Mouse (Mus musculus): ENCODE data around the gene Inhba.

Gene Inhba

DNA sequence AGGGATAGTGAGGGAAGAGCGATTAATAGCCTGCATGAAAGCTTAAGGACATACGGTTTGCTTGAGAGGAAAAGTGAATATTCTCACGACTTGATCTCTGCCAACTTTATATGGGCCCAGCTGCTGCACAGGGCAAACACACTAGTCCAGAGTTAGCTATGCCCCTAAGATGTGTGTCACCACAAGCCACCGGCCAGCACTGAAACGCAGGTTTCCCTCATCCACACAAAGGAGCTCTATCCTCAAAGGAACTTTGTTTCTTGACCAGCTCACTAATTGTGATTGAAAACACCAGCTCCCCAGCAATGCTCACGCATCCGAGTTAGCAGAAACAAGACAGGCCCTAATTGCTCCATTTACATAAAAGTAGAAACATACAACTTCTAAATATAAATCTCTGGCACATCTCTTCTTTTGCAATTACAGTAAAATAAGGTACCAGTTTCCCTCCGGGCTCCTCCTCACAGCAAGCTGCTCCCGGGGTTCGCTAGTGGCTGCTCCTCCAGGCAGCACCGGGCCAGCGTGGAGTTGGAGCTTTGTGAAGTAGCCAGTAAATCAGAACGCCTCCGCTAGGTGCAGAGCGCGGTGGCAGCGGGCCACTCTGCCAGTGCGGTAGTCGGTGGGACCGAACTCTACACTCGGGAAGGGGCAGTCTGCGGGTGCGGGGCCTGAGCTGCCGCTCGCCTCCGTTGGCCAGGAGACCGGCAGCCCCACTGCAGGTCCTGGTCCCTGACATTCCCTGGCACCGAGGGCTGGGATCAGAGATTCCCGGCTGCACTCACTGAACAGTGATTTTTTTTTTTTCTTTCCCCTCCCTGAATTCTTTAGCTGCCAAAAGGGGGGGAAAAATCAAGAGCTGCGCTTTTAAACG lies at the start of gene Inhba:
TSS of gene Inhba (plus strand) at position 480 of the 871 bp plus-strand sequence.
- no peak for DNase-seq (ENCODE audit: low read depth, low spot score)

GRCm38 (mm10) chr13:15976584-15976983 lies 35.1 kb upstream of the Inhba start:
- DNase-seq (ENCODE audit: low read depth, low spot score): no peak

DNA sequence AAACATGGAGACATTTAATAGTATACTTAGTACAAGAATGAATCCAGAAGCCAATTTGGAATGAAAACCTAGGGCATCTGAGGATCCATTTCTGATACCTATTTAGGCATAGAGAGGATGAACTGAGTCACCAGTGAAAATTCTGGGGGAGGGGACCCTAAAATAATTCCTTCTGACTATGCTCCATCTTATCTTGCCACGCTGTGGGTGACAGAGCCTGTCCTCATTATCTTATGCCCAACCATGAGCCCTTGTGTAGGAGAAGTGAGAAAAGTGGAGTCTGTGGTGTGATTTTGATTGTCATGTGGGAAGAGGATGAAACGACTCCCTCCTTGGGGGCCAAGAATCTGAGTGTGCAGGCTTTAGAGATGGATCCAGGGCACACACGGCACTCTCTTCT lies 32.1 kb upstream of the Inhba start:
- DNase-seq (ENCODE audit: low read depth, low spot score): no peak

DNA sequence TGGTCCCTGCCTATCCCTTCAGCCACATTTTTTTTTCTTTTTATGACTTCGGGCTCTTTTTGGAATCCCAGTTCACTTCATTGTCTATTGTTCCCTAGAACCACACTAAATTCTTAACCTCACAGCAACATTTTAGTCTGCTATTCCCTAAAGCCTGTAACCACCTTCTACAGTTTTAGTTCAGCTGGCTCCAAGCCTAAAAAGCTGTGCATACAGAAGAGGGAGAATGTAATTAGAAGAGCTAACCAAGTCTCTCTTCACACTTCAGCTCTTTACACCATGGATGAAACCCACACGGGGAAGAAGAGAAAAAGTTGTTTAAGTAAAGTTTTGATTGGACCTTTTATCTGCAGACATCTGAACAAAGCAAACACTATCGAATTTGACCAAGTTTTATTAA lies 29.6 kb upstream of the Inhba start:
- no peak for DNase-seq (ENCODE audit: low read depth, low spot score)

DNA sequence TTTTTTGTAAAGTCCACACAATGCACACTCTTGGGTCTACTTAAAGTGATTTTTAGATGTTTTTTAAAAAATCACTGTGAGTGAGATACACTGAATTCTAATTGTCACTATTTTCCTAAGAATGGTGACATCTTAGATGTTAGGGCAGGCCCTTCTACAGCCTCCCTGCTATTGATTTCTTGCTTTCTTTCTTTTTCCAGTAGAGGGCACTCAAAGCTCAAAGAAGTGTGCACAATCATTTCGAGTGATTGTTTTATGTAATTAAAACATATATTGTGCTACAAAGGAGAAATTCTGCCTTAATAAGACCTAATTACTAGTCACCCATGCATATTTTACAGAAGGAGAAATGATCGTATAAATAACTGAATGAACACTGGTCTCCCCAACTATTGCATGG lies 25.9 kb upstream of the Inhba start:
- DNase-seq (ENCODE audit: low read depth, low spot score): no peak

DNA sequence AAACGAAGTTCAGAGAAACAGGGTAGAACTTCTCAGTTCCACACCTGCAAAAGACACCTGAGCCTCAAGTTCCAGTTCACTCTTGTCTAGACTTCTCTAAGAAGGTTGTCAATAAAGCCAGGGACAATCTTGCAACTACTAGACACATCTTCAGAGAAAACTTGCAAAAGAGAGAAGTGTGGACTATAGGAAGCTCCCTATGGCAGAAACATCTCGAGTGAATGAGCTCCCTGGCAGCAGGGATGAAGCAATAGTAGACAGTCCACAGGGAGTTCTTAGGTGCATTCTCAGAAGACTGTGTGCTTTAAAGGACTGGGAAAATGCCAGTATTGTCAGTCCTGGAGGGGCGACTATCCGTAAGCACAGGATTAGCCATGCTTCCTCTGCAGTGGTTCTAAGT lies 25.5 kb upstream of the Inhba start:
- no peak for DNase-seq (ENCODE audit: low read depth, low spot score)

GRCm38 (mm10) chr13:15995314-15995713 lies 16.3 kb upstream of the Inhba start:
- no peak for DNase-seq (ENCODE audit: low read depth, low spot score)

- no peak for DNase-seq (ENCODE audit: low read depth, low spot score)
Observed at GRCm38 (mm10) chr13:16005517-16005916, 6.1 kb upstream of the Inhba start.

DNA sequence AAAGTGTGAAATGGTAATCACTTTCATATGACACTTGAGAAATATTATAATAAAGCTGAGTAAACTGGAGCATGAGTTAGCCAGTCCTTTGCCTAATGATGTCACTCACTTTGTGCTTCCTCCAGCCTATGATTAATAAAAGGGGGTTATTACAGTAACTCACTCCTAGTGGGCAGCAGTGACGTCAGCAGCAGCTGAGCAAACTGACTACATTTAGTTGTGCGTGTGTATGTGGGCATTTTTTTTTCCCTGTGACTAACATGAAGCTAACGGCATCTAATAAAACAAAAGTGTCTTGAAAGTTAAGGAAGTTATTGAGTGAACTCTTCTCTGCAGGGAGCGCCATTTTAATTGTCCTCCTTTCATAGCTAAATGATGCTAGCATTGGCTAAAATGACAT lies 3.9 kb upstream of the Inhba start:
- no peak for DNase-seq (ENCODE audit: low read depth, low spot score)

DNA sequence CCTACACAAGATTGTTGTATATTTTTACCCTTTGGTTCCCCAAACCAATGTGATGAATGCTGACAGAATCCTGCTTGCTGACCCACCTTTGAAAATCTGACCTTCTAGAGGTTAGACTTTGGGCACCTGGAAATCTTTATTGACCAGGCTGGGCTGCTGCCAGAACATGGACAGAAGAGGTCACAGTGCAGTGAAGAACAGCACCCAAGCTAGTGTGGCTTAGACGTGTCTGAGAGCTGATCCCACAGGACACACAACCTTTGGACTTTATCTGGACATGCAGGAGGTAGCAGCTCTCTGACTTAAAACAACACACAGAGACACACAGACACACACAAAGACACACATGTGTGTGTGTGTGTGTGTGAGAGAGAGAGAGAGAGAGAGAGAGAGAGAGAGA lies 3.3 kb upstream of the Inhba start:
- DNase-seq (ENCODE audit: low read depth, low spot score): no peak

- DNase-seq (ENCODE audit: low read depth, low spot score): no peak
Observed at GRCm38 (mm10) chr13:16009766-16010465, 1.7 kb upstream of the Inhba start.

DNA sequence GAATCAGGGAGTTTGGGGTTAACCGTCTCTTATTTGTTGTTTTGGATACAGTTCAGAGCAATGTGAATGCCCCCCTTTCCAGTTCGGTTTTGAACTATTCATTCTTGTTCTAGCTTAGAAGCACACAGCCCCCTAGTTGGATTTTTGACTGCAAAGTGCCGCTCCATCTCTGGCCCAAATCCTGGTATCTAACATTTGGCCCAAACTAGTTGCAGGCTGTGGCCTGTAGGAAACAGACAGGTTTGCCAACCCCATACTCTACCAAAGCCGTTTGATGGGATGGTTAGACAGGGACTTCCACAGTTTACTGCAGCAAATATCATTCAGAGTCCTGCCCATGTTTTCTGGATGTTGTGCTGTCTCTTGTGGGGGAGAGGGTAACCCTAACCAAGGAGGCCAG lies 1.1 kb upstream of the Inhba start:
- DNase-seq (ENCODE audit: low read depth, low spot score): no peak

DNA sequence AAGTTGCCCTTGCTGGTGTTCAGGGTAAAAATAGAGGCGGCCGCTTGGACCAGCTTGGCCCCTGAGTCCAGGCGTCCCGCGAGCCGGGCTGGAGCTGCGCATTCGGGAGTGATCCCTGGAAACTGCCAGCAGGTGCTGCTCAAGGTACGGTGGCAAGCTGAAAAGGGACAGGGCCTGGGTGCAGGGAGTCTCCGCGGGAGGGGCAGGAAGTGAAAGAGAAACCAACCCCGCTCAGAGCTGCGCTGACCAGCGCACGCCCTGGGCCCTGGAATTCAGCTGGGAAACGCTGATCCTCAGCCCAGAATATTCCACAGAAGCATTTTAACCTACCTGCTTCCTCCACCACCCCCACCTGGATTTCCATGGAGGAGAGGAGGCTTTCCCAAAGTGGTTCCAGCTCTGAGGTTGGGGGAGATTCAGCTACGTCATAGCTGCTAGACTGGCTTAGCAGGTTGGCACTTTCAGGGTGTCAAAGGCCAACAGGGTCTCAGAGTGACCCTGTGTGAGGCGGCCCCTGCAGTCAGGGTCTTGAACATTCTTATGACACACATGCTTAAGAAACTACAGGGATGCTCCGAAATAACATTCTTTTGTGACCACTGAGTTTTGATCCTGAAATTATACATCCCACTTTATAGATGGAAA lies 714 bp downstream of the Inhba start:
- DNase-seq (ENCODE audit: low read depth, low spot score): no peak

GRCm38 (mm10) chr13:16014166-16014565 lies 2.5 kb downstream of the Inhba start:
- no peak for DNase-seq (ENCODE audit: low read depth, low spot score)

- DNase-seq (ENCODE audit: low read depth, low spot score): no peak
Observed at GRCm38 (mm10) chr13:16016506-16016905, 4.9 kb downstream of the Inhba start.

GRCm38 (mm10) chr13:16017338-16017737 lies 5.7 kb downstream of the Inhba start:
- DNase-seq (ENCODE audit: low read depth, low spot score): no peak

- DNase-seq (ENCODE audit: low read depth, low spot score): no peak
Observed at GRCm38 (mm10) chr13:16017777-16018176, 6.1 kb downstream of the Inhba start.

DNA sequence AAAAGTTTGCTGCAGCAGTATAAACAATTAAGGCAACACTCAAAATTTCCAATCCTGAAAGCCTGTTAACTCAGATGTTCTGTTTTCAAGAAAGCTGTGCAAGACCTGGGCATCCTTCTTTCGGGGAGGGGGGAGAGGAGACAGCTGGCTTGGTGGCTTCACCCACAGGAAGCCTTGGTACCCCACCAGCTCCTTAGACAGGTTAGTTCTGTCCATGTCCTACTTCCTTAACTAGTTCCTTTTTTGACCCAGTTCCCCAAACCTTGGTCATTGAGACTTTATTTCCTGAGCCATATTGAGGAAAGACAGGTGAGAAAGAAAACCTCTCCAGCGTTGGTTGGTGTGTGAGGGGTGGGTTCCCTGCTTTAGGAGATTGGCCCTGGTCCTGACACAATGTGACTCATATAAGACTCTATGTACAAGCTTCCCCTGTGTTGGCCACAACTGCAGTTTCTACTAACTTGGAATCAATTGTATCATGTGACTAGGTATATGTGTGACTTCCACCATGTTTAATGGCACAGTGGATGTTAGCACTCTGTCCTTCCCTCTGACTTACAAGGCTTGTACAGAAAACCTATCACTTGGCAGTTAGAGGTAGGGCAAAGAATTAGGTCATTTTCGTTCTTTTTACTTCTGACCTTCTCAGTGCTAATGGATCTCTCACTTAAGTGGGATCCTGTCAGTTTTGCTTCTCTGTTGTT lies 7.3 kb downstream of the Inhba start:
- DNase-seq (ENCODE audit: low read depth, low spot score): no peak

- no peak for DNase-seq (ENCODE audit: low read depth, low spot score)
Observed at GRCm38 (mm10) chr13:16020659-16021058, 9.0 kb downstream of the Inhba start.

- no peak for DNase-seq (ENCODE audit: low read depth, low spot score)
Observed at GRCm38 (mm10) chr13:16021181-16021580, 9.5 kb downstream of the Inhba start.

- DNase-seq (ENCODE audit: low read depth, low spot score): no peak
Observed at GRCm38 (mm10) chr13:16021849-16022248, 10.2 kb downstream of the Inhba start.

- no peak for DNase-seq (ENCODE audit: low read depth, low spot score)
Observed at GRCm38 (mm10) chr13:16022536-16022935, 10.9 kb downstream of the Inhba start.

Data from c-Kit-negative CD71-positive TER-119-positive erythroid progenitor cells, embryonic 14.5 days (primary cell).